Mouse (Mus musculus) kidney, postnatal 14 days (tissue): ENCODE results near the gene Otop2.

Experiments
- DNase-seq: peaks from one replicate; pipeline ENCODE4 v3.0.0; 2022; ENCODE audit warnings: mixed read lengths

The Otop2 gene

DNA sequence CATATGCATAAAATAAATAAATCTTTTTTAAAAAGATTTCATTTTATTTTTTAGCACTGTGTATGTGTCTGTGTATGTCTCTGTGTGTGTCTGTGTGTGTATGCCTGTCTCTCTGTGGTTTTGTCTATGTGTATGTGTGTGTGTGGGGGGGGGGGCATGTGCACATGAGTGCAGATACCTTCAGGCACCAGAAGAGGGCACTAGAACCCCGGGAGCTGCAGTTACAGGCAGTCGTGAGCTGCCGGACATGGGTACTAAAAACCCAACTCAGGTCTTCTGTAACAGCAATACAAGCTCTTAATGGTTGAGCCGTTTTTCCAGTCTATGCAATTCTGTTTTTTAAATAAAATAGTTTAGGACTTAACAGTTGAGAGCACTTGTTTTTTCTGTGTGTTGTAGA is 6.2 kb upstream of the Otop2 start:
- no peak for DNase-seq

DNA sequence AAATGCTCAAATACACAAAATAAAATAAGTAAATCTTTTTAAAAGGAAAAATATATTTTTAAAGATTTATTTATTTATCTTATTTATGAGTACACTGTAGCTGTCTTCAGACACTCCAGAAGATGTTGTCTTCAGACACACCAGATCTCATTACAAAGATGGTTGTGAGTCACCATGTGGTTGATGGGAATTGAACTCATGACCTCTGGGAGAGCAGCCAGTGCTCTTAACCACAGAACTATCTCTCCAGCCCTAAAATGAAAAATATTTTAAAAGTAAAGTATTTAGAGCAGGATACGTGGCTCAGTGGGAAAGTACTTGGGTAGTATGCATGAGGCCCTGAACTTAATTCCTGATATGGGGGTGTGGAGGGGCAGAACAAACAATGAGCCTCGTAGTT is 5.6 kb upstream of the Otop2 start:
- no peak for DNase-seq

GRCm38 (mm10) chr11:115303167-115303566 is 3.8 kb upstream of the Otop2 start:
- no peak for DNase-seq

DNA sequence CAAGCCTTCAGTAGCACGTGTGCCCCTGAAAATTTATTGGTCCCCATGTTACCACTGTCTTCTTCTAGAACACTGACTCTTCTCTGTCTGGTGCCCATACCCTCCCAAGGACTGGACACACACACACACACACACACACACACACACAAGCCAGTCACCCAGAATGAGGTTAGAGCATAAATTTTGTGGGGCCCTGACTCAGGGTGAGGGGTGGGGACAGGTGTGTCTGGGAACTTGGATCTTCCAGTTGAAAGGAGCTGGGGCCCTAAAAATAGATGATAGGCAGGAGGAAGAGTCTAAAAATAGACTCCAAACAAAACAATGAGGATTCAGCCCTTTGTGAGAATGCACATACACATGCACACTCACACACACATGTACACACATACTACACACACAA is 1.8 kb downstream of the Otop2 start:
- no peak for DNase-seq

- no peak for DNase-seq
These were observed 7.3 kb downstream of the Otop2 start for GRCm38 (mm10) chr11:115314249-115314648.

GRCm38 (mm10) chr11:115317204-115317603 is 10.2 kb downstream of the Otop2 start:
- no peak for DNase-seq

DNA sequence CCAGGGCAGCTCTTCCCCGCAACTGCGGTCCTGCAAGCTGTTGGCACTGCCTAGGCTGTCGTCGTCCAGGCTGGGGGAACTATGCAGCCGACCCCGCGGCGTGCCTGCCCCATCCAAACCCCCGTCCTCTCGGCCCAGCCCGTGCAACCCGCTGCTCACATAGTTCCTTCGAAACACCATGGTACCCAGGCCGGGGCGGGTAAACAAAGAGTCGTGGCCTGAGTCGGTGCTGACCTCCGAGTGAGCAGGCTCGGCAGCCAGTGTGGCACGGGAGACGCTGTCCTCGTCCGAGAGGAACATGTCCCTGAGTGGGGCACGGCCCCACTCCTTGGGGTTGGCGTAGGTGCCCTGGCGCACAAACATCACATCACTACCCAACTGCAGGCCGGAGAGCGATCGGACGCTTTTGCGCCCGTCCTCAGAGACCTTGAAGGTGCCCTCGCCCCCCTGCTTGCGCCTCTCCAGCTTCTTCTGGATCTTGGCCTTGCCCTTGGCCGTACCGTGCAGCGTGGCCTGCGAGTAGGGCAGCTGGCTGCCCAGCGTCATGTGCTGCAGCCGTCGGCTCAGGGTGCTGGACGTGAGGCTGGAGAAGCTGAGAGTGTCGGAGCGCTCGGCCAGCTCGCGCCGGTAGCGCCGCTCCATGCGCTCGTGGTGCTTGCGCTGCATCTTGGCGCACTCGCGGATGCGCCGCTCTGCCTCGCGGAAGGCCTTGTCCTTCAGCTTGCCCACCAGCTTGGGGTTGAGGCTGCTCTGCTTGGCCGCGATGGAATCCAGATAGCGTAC is 11.5 kb downstream of the Otop2 start:
- DNase-seq, result no peak

DNA sequence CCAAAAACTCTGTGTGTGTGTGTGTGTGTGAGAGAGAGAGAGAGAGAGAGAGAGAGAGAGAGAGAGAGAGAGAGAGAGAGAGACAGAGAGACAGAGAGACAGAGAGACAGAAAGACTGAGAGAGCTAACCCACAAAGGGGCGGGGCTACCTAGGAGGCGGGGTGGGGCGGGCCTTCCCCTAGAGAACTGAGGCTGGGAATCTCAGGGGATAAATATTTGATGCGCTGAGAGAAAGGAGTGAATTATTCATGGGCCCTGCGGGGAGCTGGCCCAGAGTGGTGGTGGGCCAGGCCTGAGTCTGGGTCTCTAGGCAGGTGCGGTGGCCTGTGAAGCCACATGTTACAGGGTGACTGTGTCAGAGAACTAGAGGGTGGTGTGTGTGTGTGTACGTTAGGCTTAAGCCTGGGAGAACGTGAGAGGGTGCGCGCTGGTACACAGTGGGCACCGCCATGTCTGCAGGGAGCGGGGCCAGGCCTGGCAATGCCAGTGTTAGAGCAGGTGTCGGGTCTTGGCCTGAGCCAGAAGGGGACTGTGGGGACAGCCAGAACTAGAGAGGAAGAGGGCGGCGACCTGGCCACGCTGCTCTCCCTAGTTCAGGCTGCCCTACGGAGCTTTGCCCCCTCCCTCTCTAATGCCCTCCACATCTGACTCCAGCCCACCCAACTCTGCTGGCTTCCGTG is 12.9 kb downstream of the Otop2 start:
- DNase-seq, result no peak

GRCm38 (mm10) chr11:115321906-115322693 is 15.1 kb downstream of the Otop2 start, which contains the start of gene Ush1g:
Gene Ush1g, minus strand, starts transcription at chr11:115322041.
- peak; percentile 64 for DNase-seq

GRCm38 (mm10) chr11:115323354-115323753 is 16.4 kb downstream of the Otop2 start:
- no peak for DNase-seq

DNA sequence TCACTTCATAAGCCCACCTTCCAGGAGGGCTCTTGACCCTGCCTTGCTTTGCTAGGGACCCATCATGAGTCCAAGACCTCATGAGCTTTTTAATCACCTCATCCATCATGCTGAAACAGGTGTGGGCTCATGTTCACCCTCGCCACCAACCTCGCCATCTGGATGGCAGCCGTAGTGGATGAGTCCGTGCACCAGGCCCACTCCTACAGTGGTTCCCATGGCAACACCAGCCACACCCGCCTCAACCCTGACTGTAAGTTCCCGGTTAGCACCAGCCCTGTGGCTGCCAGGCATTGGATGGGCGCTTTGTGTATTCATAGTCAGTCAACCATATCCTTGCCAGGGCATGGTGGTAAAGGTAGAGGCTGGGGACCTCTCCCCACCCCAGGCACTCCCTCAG is 19.8 kb downstream of the Otop2 start:
- DNase-seq, result no peak

- no peak for DNase-seq
These were observed 22.4 kb downstream of the Otop2 start for GRCm38 (mm10) chr11:115329339-115329738.

DNA sequence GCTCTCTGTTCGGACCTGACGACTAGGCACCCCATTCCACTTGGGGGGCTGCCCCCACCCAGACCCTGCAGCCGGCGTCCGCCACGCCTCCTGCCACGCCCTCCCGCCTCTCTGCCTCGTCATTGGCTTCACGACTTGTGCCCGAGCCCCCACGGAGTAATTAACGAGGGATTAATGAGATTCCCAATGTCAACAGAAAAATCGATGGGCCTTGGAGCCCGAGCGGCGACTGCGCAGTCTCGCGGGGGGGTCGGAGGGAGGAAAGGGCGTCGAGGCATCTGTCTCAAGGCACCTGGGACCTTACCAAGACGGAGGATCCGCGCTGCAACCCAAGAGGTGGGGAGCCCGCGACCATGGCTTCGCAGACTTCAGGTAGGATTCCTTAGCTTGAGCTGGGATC is 27.6 kb downstream of the Otop2 start, which contains the start of gene Otop3:
TSS of gene Otop3 (plus strand) at position 201 of the 400 bp plus-strand sequence.
- no peak for DNase-seq

DNA sequence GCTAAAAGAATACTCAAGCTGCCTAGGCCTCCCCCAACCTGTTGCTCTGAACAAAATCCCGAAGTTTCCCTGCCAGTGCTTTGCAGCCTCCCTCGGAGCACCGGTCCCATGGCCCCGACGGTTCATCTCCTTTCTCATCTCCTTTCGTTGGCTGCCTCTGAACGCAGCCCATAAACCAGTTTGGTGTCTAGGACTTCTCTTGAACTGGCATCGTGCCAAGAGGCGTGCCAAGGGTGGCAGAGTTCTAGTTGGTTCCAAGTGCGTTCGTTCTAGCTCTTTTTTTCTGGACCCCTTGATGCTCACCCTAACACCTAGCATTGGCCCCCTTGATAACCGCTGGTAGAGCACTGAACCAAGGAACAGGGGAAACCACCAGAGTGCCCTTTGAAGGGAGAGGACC is 28.3 kb downstream of the Otop2 start:
- DNase-seq, result peak; percentile 27

GRCm38 (mm10) chr11:115336115-115336514 is 29.2 kb downstream of the Otop2 start:
- DNase-seq, result no peak

- no peak for DNase-seq
These were observed 30.4 kb downstream of the Otop2 start for GRCm38 (mm10) chr11:115337350-115337749.

DNA sequence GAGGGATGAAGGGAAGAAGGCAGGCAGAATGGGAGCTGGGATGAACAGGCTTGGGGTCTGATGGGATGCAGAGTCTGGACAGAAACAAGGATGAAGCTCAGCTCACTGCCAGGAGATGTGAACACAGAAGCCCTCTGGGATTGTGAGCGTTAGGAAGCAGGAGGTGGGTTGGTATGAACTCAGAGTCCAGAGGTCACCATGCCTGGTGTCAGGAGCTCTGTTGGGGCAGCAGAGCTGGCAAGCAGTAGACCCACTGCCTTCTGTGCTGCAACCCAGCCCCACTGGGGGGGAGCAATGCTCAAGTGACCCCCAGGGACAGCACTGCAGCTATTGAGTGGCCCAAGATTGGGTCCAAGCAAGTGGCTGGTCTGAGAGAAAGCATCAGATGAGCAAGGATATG is 30.9 kb downstream of the Otop2 start:
- no peak for DNase-seq

- no peak for DNase-seq
These were observed 34.3 kb downstream of the Otop2 start for GRCm38 (mm10) chr11:115341246-115341645.

DNA sequence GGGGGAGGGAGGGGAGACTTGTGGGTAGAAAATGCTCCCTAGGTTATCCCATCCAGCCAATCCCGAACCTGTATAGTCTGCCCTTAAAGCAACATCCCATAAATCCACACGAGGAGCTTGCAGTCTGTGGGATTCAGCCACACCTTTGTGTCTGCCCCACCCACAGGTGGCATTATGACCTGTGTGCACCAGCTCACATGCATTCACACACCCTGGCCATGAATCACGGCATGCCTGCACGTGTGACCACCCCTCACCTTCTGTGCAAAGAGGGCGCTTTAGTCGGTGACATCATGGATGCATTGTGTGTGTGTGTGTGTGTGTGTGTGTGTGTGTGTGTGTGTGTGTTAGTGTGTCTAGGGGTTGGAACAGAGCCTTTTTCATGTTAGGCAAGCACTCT is 34.9 kb downstream of the Otop2 start:
- DNase-seq, result no peak

DNA sequence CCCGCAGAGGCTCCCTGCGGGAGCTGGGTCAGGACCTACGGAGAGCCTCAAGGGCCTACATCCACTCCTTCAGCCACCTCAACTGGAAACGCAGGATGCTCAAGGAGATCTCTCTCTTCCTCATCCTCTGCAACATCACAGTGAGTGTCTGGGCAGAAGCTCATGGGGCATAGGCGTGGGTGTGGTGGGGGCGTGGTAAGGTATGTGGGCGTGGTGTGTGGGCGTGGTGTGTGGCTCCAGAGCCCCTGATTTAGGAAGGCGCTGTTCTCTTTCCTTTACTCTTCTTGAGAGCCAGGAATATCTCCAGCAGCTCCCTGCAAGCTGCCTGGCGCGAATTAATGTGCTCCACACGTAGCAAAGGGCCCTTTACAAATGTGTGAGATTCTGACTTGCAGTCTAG is 38.0 kb downstream of the Otop2 start:
- DNase-seq, result no peak

GRCm38 (mm10) chr11:115345515-115345914 is 38.6 kb downstream of the Otop2 start:
- no peak for DNase-seq

DNA sequence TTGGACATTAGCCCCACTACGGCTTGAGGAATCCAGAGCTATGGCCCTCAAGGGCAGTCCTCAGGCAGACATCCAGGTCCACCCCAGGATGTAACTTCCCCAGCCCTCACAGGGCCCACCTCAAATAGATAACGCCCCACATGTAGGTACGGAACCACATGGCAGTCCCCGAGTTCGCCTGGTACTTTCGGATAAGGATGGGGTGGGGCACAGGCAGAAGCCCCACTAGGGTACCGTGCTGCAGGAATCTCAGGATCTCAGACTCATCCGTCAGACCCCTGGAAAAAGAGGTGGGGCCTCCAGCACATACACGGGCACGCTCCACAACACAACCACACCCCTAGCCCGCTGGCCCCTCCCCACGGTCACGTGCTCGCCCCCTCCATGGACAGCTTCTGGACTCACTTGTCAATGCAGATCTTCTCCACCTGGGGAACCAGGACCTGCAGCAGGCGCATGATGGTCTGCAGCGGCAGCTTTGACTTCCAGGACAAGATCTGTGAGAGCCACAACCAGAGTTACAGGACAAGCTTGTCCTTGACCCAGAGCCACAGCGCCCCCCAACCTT is 41.8 kb downstream of the Otop2 start:
- DNase-seq, result no peak

- no peak for DNase-seq
These were observed 43.0 kb downstream of the Otop2 start for GRCm38 (mm10) chr11:115349976-115350375.
